Mouse (Mus musculus) macrophage (primary cell): ENCODE measurements around the gene Mms19. TPM values are rescaled to one million over a fixed set of nuclear protein-coding genes. Genes with fewer than 3 reads are reported as not detected.

Experiments
- H3K27ac ChIP-seq: fragments of 350-480 bp; formaldehyde crosslinking; 2 replicates; pipeline ENCODE4 v1.9.0; 2021
- H3K36me3 ChIP-seq: fragments of 350-480 bp; formaldehyde crosslinking; 2 replicates; pipeline ENCODE4 v1.9.0; 2021; ENCODE audit errors: inconsistent target
- H3K4me3 ChIP-seq: fragments of 350-480 bp; formaldehyde crosslinking; 2 replicates; pipeline ENCODE4 v1.9.0; 2021; ENCODE audit errors: inconsistent target
- H3K79me2 ChIP-seq: fragments of 350-480 bp; formaldehyde crosslinking; 2 replicates; pipeline ENCODE4 v1.9.0; 2021; ENCODE audit errors: inconsistent target
- WGBS: methylation state at CpG from one replicate; pipeline ENCODE4 v1.1.7; 2026; ENCODE audit warnings: inconsistent platforms; ENCODE audit not compliant: missing documents; 5-methylcytosine and 5-hydroxymethylcytosine counted together
- polyA plus RNA-seq: library from polyadenylated mRNA; stranded (reverse); fragments of 250-400 nt; gene quantifications from 3 replicates; pipeline ENCODE4 v1.2.4, GENCODE M21; 2018; ENCODE audit warnings: inconsistent platforms
- total RNA-seq, 78 experiments: library from RNA; depleted of rRNA; stranded (reverse); fragments of 250-400 nt; gene quantifications; 1 replicate in 9 of 78; 2 replicates in 24 of 78; 3 replicates in 43 of 78; 4 replicates in 2 of 78; pipeline ENCODE4 v1.2.4; 2018; ENCODE audit warnings: inconsistent platforms in 56 of 78

Gene Mms19
- total RNA-seq (2018; cell fraction: chromatin; rRNA removed) = 100 to 1,000 TPM in 18 of 26 experiments, 10 to 100 TPM in 8; 42.8 to 286 (median 150) TPM
- 10 to 100 TPM; 14.3 to 42.5 (median 23.2) TPM for total RNA-seq (2018; cell fraction: cytosol; rRNA removed)
- total RNA-seq (2018; cell fraction: nucleus; rRNA removed) = 100 to 1,000 TPM in 3 of 26 experiments, 10 to 100 TPM in 23; 19.8 to 113 (median 68.3) TPM
- polyA plus RNA-seq = 20.9 to 26.5 TPM (median 24.4 TPM) in 3 replicates

DNA sequence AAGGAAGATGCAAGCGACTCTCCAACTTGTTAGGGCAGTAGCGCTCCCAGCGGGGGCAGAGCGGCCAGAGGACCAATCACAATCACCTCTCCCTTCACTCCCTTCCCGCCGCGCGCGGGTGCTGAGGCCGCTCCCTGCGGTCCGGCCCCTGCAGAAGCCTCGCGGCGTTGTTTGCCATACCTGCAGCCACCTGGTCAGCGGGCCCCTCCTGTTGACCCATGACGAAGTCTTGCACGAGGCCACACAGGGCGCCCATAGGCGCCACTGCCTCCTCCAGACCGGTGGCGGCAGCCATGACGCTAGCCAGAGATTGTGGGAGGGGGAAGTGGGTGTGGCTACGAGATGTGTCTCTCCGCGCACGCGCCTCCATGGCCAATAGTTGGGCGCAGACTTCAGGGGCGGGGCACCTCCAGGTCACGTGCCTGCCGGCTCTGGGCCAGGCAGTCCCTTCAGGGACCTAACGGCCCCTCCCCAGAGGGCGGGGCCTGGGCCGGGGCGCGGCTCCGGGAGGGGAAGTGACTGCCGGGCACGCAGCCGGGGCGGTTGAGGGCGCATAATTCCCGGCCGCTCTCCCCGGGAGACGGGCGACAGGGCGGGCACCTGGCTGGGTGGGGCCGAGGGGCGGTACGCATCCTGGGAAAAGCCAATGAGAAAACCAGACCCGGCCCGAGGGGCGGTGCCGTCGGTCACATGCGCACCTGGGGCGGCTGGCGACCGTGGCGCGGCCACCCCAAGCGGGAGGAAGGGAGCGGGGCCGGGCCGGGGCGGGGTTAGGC lies at the start of gene Mms19:
TSS of gene Mms19 (minus strand) at position 339 of the 776 bp plus-strand sequence.
- H3K79me2 ChIP-seq = peaks cover 84% of the 10 kb centered on the region
- H3K4me3 ChIP-seq = peak within 1 kb of the TSS; percentile 84
- WGBS = under 1% methylated on average over 64 of the region's 68 CpGs
- peak within 1 kb of the TSS; percentile 60 for H3K27ac ChIP-seq
- H3K36me3 ChIP-seq = no peaks in the 10 kb centered on the region

- Histone ChIP-seq H3K79me2 (peaks cover 100% of the 10 kb centered on the region), H3K36me3 (no peaks in the 10 kb centered on the region), H3K4me3 (no peak overlapping the region), H3K27ac (no peak overlapping the region)
- WGBS = 5% methylated on average over 5 of the region's 5 CpGs
Measured at GRCm38 (mm10) chr19:42026158-42026557, 45.2 kb upstream of the Mms19 start.

DNA sequence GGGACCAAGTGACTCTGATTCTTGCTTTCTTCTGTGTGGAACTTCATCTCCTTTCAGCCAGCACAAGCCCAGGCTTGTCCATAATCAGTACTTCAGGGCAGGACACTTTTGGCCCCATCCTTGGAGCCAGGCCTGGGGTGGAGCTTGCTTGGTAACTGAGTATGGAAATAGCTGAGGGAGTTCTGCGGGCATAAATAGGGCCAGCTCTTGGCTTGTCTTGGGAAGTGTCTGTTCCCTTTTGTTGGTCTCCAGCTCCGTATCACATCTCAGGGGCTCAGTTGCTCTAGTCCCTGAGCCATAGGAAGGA lies 41.5 kb upstream of the Mms19 start:
- no peak overlapping the region for H3K4me3 ChIP-seq
- 90% methylated on average over 2 of the region's 2 CpGs for WGBS

DNA sequence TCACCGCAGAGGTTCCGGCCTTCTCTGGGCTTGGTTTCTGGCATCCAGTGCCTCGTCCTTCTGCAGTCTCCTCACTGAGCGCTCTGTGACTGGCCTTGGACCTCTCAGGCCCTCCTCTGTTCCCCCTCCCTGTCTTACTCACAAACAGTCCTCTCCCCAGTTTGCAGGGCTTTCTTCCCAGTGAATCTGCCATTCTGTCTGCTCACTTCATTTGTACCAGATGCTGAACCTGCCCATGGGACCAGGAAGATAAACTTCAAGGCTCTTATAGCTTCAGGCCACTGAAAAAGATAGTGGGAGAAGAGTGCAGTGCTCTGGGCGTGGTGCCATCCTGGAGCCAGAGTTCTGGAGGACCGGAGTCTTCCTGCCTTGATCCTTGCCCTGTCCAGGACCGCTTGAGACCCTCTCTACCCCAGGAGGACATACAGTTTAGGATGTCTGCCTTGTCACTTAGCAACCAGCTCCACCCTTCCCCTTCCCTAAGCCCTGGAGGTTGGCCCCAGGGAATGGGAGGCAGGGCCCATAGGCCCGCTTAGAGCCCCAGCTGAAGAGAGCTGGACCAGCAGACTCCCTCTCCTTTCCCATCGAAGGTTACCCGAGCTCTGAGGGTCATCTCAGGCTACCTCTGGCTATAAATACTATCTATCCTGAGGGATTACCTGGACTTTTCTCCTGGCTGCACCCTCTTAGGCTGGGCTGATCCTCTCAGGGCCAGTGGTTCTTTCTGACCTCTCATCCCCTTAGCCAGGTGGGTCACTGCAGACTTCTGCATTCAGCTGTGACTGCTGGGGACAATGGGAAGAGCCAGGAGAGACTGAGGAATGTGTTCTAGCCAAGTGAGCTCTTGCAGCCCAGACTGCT lies 41.0 kb upstream of the Mms19 start:
- Histone ChIP-seq H3K27ac (no peak overlapping the region; the same call in 1 of the 2 replicates), H3K4me3 (no peak overlapping the region), H3K79me2 (peaks cover 94% of the 10 kb centered on the region), H3K36me3 (no peaks in the 10 kb centered on the region)
- 93% methylated on average over 10 of the region's 10 CpGs for WGBS

More for the DNA sequence above, 41.5 kb upstream of the Mms19 start:
- Histone ChIP-seq H3K36me3 (no peaks in the 10 kb centered on the region), H3K79me2 (peaks cover 94% of the 10 kb centered on the region), H3K27ac (no peak overlapping the region; the same call in 1 of the 2 replicates)

DNA sequence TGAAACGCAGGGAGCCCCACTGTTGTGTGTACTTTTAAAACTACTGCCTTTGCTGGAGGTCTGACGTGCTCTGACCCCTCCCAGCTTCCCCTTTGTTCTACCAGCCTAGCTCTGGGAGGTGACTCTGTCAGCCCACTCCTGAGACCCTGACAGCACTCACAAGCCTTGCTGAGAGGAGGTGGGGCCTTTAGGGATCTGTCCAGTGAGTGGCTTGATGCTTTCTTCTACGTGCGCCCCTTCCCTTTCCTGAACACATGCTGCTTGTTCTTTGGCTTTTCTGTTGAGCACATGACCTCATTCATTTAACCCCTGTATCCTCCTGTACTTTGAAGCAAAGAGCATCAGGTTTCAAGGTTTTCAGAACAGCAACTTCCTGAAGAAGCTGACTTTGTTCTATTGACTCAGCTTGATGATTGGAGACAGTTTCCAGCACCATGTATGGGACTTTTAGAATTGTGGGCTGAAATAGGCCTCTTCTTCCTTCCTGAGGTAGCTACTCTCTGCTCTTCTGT lies 38.1 kb upstream of the Mms19 start:
- peak overlapping the region; percentile 95 for H3K27ac ChIP-seq

DNA sequence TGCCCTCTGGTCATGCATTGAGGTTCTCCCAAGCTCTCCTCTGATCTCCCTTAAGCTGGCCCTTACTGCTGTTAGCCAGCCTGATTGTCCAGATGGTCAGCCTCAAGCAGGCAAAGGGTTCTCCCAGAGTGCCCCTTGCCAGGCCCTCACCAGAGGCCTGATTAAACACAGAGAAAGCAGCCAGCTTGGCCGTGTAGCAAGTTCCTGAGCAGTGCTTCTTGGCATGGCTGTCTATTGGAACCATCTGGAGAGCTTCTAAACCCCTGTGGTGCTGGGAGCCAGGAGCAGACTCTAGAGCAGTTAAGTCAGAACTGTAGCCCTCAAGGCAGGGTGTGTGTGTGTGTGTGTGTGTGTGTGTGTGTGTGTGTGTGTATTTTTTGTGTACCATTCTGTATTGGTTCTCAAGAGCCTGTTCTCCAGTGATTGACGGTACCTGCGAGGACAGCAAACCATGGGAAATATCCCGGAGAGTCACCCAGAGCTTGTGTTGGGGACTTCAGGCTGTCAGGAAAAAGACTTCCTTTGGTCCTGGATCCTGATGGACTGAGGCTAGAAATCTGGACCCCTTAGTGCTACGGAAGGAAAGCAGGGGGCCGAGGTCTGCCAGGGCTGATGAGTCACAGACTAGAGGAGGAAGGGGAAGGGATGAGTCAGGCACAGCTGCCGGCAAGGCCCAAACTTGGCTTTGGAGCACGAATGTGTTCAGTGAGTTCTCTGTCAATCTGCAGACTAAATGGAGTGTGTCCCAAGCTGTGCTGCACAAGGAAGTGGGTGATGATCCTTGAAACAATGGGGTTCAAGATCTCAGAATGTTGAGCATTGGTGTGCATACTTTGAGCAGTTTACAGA lies 36.7 kb upstream of the Mms19 start:
- H3K27ac ChIP-seq = peak overlapping the region; percentile 95
- WGBS = 38% methylated on average over 8 of the region's 8 CpGs
- H3K4me3 ChIP-seq = no peak overlapping the region

More for the DNA sequence above, 38.1 kb upstream of the Mms19 start:
- 35% methylated on average over 4 of the region's 4 CpGs for WGBS
- no peaks in the 10 kb centered on the region for H3K36me3 ChIP-seq
- no peak overlapping the region for H3K4me3 ChIP-seq
- H3K79me2 ChIP-seq = peaks cover 94% of the 10 kb centered on the region

GRCm38 (mm10) chr19:42016840-42017239 lies 35.9 kb upstream of the Mms19 start:
- Histone ChIP-seq H3K27ac (peak overlapping the region; percentile 95), H3K36me3 (no peaks in the 10 kb centered on the region), H3K79me2 (peaks cover 94% of the 10 kb centered on the region), H3K4me3 (no peak overlapping the region)
- WGBS = 75% methylated on average over 5 of the region's 5 CpGs

More for the DNA sequence above, 36.7 kb upstream of the Mms19 start:
- H3K79me2 ChIP-seq = peaks cover 94% of the 10 kb centered on the region
- no peaks in the 10 kb centered on the region for H3K36me3 ChIP-seq

DNA sequence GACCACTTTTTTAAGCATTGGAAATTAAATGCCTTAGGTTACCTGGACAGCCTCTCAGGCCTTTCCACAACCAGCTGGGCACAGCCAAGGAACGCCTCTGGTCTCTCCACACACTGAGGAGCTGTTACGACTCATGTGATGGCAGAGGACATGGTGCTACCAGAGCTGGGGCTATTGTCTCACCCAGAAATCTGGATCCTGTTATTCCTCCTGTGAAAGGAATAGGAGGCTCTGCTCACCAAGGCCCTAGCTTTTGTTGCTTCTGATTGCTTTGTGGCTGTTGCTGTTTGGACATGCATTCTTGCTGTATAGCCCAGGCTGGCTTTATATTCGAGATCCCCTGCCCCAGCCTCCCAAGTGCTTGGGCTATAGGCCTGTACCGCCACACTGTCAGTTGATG lies 35.3 kb upstream of the Mms19 start:
- 83% methylated on average over 4 of the region's 4 CpGs for WGBS
- no peaks in the 10 kb centered on the region for H3K36me3 ChIP-seq
- H3K79me2 ChIP-seq = peaks cover 94% of the 10 kb centered on the region
- no peak overlapping the region for H3K4me3 ChIP-seq
- H3K27ac ChIP-seq = peak overlapping the region; percentile 95

DNA sequence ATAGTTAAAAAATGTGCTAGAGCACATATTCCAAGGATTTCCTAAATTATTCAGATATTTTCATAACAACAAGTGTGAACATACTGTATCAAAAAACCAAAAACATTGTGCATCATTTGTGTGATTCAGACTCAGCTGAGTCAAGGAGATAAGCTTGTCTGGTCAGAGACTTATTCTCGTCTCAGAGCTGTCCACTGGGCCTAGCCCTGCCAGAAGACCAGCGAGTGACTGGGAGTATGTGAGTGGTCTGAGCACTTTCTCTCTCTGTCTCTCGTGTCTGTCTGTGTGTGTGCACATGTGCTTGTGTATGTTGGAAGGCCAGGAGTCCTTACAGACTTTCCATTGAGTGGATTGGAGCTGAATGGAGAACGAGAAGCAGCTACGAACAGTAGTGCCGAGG lies 34.0 kb upstream of the Mms19 start:
- 96% methylated on average over 6 of the region's 6 CpGs for WGBS
- no peaks in the 10 kb centered on the region for H3K36me3 ChIP-seq
- no peak overlapping the region for H3K4me3 ChIP-seq
- H3K27ac ChIP-seq = no peak overlapping the region
- H3K79me2 ChIP-seq = peaks cover 94% of the 10 kb centered on the region

DNA sequence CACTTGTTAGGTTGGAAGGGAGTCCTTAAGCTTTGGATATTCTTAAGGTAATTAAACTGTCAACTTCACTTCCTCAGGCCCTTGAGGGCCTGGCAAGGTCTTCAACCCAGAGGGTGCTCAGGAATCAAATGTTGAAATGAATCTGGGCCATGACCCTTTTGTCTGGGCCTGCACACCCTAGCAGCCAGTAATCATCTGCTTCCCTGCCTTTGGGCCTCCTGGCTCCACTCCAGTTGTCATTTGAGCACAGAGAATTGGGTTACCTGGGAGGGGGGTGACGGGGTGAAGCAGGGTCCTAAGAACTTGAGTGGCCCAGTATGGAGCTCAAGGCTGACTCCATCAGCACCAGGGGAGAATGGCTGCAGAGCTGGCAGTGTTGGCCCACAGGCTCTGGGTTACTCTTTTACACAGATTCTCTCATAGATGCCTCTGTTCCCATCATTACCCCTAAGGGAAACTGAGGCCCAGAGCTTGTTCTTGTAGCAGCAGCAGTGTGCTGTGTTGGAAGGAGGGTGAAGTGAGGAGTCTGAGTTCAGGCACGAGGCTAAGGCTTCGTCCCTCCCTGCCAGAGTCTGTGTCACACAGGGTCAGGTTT lies 33.4 kb upstream of the Mms19 start:
- no peak overlapping the region for H3K27ac ChIP-seq
- WGBS = 95% methylated on average over 3 of the region's 3 CpGs
- no peaks in the 10 kb centered on the region for H3K36me3 ChIP-seq
- no peak overlapping the region for H3K4me3 ChIP-seq
- H3K79me2 ChIP-seq = peaks cover 94% of the 10 kb centered on the region

- peaks cover 100% of the 10 kb centered on the region for H3K79me2 ChIP-seq
- H3K4me3 ChIP-seq = no peak overlapping the region
- H3K36me3 ChIP-seq = no peaks in the 10 kb centered on the region
- no peak overlapping the region for H3K27ac ChIP-seq
- WGBS = 97% methylated on average over 7 of the region's 7 CpGs
Measured at GRCm38 (mm10) chr19:42011123-42011522, 30.2 kb upstream of the Mms19 start.

GRCm38 (mm10) chr19:42010436-42010835 lies 29.5 kb upstream of the Mms19 start:
- Histone ChIP-seq H3K36me3 (no peaks in the 10 kb centered on the region), H3K79me2 (peaks cover 97% of the 10 kb centered on the region), H3K27ac (no peak overlapping the region), H3K4me3 (no peak overlapping the region)
- whole genome bisulfite sequencing = 95% methylated on average over 4 of the region's 4 CpGs

DNA sequence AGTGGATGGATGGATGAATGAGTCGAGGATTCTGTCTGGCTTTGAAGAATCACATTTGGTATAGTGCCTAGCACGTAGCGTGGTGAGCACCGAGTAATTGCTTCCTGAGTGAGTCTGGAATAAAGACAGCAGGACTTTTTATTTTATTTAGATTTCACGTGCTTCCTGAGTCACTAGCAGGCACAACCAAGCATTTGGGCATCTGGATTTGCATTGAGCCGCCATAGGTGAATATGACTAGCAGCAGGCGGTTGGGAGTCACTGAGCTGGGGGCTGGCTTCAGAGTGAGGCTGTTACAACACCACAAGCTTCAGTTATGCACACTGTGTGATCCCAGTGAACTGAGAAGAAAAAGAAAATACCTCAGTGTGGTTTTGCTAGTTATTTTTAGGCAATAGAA lies 28.1 kb upstream of the Mms19 start:
- no peak overlapping the region for H3K27ac ChIP-seq
- 75% methylated on average over 7 of the region's 7 CpGs for WGBS
- H3K36me3 ChIP-seq = no peaks in the 10 kb centered on the region
- no peak overlapping the region for H3K4me3 ChIP-seq
- peaks cover 96% of the 10 kb centered on the region for H3K79me2 ChIP-seq
